Mouse (Mus musculus) adrenal gland, adult 8-10 months (tissue): ENCODE data around the gene Tdgf1. TPM values are rescaled to one million over a fixed set of nuclear protein-coding genes. Genes with fewer than 3 reads are reported as not detected.

Source experiments
- DNase-seq: peaks from one replicate; pipeline ENCODE4 v3.0.0; 2022
- microRNA-seq, 2 experiments: library from miRNA; unstranded; fragments of <30 nt; microRNA quantifications; one replicate each; pipeline ENCODE4 v1.2.0; 2022
- total RNA-seq, 4 experiments: library from RNA; stranded (reverse); gene quantifications; 2 replicates each; pipeline ENCODE4 v1.2.4; 2022

Gene Tdgf1
- total RNA-seq, 4 experiments from 2014 or later, result 0.14 TPM; not detected in 3

DNA sequence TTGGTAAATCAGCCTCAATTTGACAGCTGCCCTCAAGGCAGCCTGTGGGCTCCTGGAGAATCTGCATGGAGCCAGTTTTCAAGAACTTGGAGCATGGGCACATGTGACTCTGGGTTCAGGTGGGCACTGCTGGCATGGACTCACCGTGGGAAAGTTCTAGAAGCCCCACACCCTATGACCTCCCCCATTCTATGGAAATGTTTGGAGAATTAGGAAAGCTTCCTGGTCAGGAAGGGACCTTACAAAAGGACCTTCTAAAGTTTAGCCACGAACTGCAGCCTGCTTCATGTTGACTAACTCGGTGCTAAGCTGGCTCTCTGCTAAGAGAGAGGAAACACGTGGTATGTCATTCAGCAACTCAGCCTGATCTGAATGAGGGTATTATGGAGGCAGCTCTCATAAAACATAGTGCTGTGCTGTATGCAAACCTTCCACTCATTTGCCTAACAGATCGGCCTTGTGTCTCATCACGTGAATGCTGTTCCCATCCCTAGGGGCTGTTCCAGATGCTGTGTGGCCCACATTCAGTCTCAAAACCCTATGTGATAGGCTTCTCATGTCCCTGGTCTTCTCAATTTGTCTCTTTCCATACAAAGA, 36.5 kb downstream of the Tdgf1 start:
- no peak for DNase-seq

GRCm38 (mm10) chr9:110908631-110909016, 37.3 kb downstream of the Tdgf1 start:
- no peak for DNase-seq

DNA sequence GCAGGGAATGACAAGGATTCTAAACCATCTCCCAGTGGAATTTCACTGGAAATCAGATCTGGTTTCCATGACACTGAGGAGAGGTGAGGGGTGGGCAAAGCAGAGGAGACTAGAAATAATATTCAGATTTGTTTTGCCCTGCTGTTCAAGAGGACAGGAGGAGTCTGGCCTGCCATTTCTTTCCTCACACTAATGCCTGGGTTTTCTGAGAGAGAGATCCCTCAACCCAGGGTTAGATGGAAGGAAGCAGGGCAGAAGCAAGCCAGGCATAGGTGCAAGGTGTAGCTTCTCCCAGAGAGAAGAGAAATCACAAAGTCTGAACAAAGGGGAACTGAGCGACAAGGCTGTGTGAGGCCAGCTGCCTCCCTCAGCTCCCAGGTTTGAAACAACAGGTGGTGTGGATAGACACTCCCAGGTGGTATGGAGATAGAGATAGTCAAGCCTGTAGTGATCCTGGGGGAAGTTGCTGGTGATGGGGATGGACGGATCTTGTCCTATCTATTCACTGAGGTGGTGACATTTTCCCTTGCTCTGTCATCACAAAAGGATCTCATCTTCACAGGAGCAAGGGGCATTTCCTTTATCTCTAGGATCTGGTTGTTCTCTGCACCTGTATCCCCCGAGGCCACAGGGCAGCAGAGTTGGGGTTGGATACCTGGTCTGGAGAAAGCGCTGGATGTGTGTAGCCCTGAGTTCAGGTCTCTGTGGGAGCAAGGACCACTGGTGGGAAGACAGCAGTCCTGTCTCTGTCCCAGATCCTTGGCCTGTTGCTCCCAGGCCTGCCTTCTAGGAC, 37.9 kb downstream of the Tdgf1 start:
- DNase-seq, result no peak

DNA sequence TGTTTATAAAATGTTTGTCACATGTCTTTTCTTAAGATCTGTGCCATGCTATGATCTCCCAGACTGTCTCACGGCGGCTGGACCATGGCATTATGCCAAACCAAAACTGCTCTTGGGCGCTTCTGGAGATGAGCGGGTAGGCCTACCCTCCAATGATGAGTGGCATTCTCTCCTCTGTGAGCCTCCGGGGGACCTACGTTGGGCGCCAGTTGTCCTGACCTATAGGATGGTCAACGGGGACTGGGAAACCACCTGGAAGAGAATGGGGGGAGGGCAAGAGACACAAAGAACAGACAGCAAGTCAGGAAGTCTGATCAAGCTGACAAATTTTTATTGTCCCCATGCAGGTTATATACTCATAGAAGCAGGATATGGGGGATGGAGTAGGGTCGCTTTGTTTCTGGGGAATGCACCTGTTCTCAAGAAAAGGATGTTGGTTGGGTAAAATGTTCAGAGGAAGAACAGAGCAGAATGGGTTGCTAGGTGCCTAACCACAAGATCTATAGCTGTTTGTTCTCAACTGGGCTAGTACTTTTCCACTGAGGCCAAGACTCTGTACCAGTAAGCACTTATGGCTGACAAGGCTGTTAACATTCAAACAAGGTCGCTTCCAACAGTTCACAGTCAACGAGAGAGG, 38.6 kb downstream of the Tdgf1 start:
- DNase-seq, result no peak

GRCm38 (mm10) chr9:110902271-110902670, 43.7 kb downstream of the Tdgf1 start:
- DNase-seq, result no peak

- DNase-seq, result no peak
Observed at GRCm38 (mm10) chr9:110901204-110901603, 44.8 kb downstream of the Tdgf1 start.

GRCm38 (mm10) chr9:110899451-110900008, 46.4 kb downstream of the Tdgf1 start:
- no peak for DNase-seq

GRCm38 (mm10) chr9:110896595-110896994, 49.4 kb downstream of the Tdgf1 start:
- no peak for DNase-seq

DNA sequence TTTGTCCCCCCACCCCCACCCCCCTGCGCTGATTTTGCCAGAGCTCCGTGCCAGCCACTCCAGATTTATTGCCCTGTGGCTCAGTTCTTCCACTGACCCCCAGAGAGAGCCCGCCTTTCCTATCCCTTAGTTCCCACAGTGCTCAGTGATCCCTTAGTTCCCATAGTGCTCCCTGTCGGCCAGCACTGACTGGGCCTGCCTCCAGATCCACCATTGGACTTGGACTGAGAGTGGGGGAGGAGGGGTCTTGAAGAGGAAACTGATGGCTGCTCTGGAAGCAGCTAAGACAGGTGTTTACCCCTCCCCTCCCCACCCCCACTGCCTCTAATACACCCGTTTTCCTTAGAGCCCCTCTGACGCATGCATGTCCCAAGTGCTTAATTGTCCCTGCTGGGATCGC, 50.0 kb downstream of the Tdgf1 start:
- no peak for DNase-seq

DNA sequence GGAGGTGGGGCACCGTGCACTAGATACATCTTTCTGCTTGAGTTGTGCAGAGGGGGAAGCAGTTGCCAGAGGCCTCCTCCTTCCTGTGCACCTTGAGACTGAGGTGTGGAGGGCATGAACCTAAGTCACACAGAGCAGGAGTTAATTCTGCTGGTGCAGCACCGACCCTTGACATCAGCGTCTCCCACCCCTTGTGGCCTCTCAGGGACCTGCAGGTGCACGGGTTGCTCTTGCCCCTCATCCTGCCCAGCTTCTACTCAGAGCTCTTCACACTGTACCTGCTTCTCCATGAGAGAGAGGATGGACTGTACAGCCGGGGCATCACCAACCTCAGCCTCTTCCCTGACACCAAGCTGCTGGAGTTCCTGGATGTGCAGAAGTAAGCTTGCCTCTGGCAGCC, 50.5 kb downstream of the Tdgf1 start:
- DNase-seq, result no peak

GRCm38 (mm10) chr9:110893429-110893828, 52.5 kb downstream of the Tdgf1 start:
- no peak for DNase-seq

DNA sequence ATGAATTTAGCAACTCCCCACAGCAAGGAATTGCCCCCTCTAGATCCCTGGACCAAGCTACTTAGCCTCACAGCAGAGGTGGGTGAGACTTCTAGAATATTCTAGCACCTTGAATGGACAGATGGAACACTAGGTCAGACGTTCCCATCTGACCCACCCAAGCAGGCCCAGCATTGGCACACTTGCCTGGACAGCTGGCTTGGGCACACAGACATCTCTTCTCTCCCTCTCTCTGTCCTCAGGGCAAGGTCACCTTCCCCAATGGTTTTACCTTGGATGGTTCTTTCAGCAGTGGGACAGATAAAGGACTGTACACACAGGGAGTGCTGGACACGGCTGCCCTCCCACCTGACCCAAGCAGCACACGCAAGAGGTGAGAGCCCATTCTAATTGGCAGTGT, 53.4 kb downstream of the Tdgf1 start:
- DNase-seq, result no peak

GRCm38 (mm10) chr9:110891077-110891828, 54.7 kb downstream of the Tdgf1 start:
- no peak for DNase-seq

- DNase-seq, result no peak
Observed at GRCm38 (mm10) chr9:110890026-110890783, 55.8 kb downstream of the Tdgf1 start.

Small RNAs within 50 kb of the gene (microRNA-seq; reads per million reads assigned to microRNA genes)
- 0 reads per million in 2 experiments for gene Gm24269

Other genes starting within 250 kb of the Tdgf1 start
- under 1 TPM in 2 of 4 experiments, not detected in 2; 0.26 to 0.40 TPM for gene Myl3, start 204.3 kb downstream of the Tdgf1 start, total RNA-seq
- 10 to 100 TPM in 1 of 4 experiments, 1 to 10 TPM in 3; 7.2 to 12.3 (median 9.3) TPM for gene Pth1r, start 199.0 kb downstream of the Tdgf1 start, total RNA-seq
- not detected for gene Prss42, start 148.0 kb downstream of the Tdgf1 start, total RNA-seq
- gene Prss44, start 132.2 kb downstream of the Tdgf1 start, total RNA-seq, result not detected
- not detected for gene Prss43, start 119.5 kb downstream of the Tdgf1 start, total RNA-seq
- under 1 TPM in 1 of 4 experiments, not detected in 3; 0.24 TPM for gene Prss45, start 111.6 kb downstream of the Tdgf1 start, total RNA-seq
- not detected for gene Prss46, start 101.7 kb downstream of the Tdgf1 start, total RNA-seq
- gene Prss50, start 88.2 kb downstream of the Tdgf1 start, total RNA-seq, result not detected
- 10 to 100 TPM; 16.4 to 43.7 (median 30.2) TPM for gene Als2cl, start 66.3 kb downstream of the Tdgf1 start, total RNA-seq
- gene Tmie, start 66.0 kb downstream of the Tdgf1 start, total RNA-seq, result 1 to 10 TPM; 2.3 to 7.5 (median 5.1) TPM
- gene Fam240a, start 29.3 kb downstream of the Tdgf1 start, total RNA-seq, result not detected
- gene Lrrc2, start 5.4 kb upstream of the Tdgf1 start, total RNA-seq, result 10 to 100 TPM; 13.0 to 17.1 (median 14.1) TPM
- 1 to 10 TPM; 2.5 to 4.6 (median 3.9) TPM for gene Rtp3, start 44.4 kb upstream of the Tdgf1 start, total RNA-seq
- gene Ltf, start 73.1 kb upstream of the Tdgf1 start, total RNA-seq, result 1 to 10 TPM in 3 of 4 experiments, under 1 TPM in 1; 0.87 to 3.2 (median 2.0) TPM
- gene Ccrl2, start 111.4 kb upstream of the Tdgf1 start, total RNA-seq, result 10 to 100 TPM in 2 of 4 experiments, 1 to 10 TPM in 2; 5.4 to 12.8 (median 9.8) TPM
- 10 to 100 TPM; 49.1 to 60.0 (median 53.9) TPM for gene Lrrfip2, start 171.4 kb upstream of the Tdgf1 start, total RNA-seq